18 mouse cellular contexts compared by ENCODE assay signal in genomic region chr16:57984111-57984510, GRCm38 (mm10).
DNase-seq lines count a peak whose midpoint lies in the region; ATAC-seq and TF ChIP-seq lines count a peak whose summit lies in the region.
"Had no signal": no experiment of that assay in that cellular context is flagged by ENCODE, and none has a peak within 500 bp of the region (broad histone marks: within the 10 kb centered on the region; RNA-seq: fewer than 3 reads in every experiment).

No protein-coding gene starts in this region.

- peak; percentile 85 for ATAC-seq in kidney, embryonic 14.5 days (ENCODE audit: low FRiP score, low TSS enrichment)
- ATAC-seq: forebrain, embryonic 14.5 days had no signal

- H3K4me2 ChIP-seq in kidney, embryonic 14.5 days (replicated peaks; ENCODE audit: low read depth, low read length) = no peak overlapping the region
- H3K4me2 ChIP-seq: heart, embryonic 13.5 days; hindbrain, embryonic 15.5 days had no signal

- H3K4me1 ChIP-seq in kidney, embryonic 14.5 days (ENCODE audit: control insufficient read depth, insufficient read depth, low read length) = no peaks in the 10 kb centered on the region
- no peaks in the 10 kb centered on the region for H3K4me1 ChIP-seq in liver, adult 2 months (ENCODE audit: control insufficient read depth, insufficient read depth, low read length)
- H3K4me1 ChIP-seq: embryonic facial prominence, embryonic 10.5 days; forebrain, embryonic 10.5 days; heart, embryonic 13.5 days; hindbrain, embryonic 15.5 days had no signal

- no peak overlapping the region for H3K9ac ChIP-seq in kidney, embryonic 14.5 days (ENCODE audit: low read depth, low read length)
- H3K9ac ChIP-seq in liver, adult 2 months (ENCODE audit: low read depth, low read length) = no peak overlapping the region
- H3K9ac ChIP-seq: heart, embryonic 13.5 days; hindbrain, embryonic 15.5 days had no signal

- no peak for DNase-seq in kidney, adult 9 months
- DNase-seq in liver, adult 2 months (ENCODE audit: extremely low read depth, low read depth, low spot score) = peak; percentile 44
- DNase-seq in liver = no peak
- DNase-seq in Muller cell, postnatal 12 days (ENCODE audit: inconsistent ontology term) = peak; percentile 22
- DNase-seq in fibroblast of lung, adult 2 months (ENCODE audit: low read depth) = peak; percentile 53
- DNase-seq: adrenal gland, adult 8-10 months; adrenal gland, postnatal 36 days; cerebellum, adult 2 months; cerebellum, postnatal 10 days; gastrocnemius, adult 2 months; gastrocnemius, postnatal 25 days; heart, postnatal 36 days had no signal

- H3K79me2 ChIP-seq in liver, adult 2 months (ENCODE audit: control insufficient read depth, insufficient read depth, low read length) = no peaks in the 10 kb centered on the region

- no peaks in the 10 kb centered on the region for H3K9me3 ChIP-seq in kidney, embryonic 14.5 days (ENCODE audit: control insufficient read depth, low read length)
- H3K9me3 ChIP-seq: embryonic facial prominence, embryonic 10.5 days; forebrain, embryonic 10.5 days; heart, embryonic 13.5 days; hindbrain, embryonic 15.5 days had no signal

- 25% methylated on average over 5 of the region's 5 CpGs for WGBS in kidney, embryonic 14.5 days
- WGBS in liver, adult 2 months = 80% methylated on average over 5 of the region's 5 CpGs

- TF ChIP-seq CTCF in liver, adult 2 months (IDR thresholded peaks at IDR 0.05; ENCODE audit: low read depth, low read length) = no peak

- H3K27me3 ChIP-seq in kidney, embryonic 14.5 days (ENCODE audit: control insufficient read depth, insufficient read depth, low read length) = no peaks in the 10 kb centered on the region
- H3K27me3 ChIP-seq in liver, adult 2 months (ENCODE audit: control insufficient read depth, insufficient read depth, low read length) = no peaks in the 10 kb centered on the region; the same call in 1 of the 2 replicates
- H3K27me3 ChIP-seq: heart, embryonic 13.5 days; hindbrain, embryonic 15.5 days had no signal

- no peak overlapping the region for H3K27ac ChIP-seq in kidney, embryonic 14.5 days (ENCODE audit: low read depth, low read length)
- no peak overlapping the region for H3K27ac ChIP-seq in liver, adult 2 months (replicated peaks; ENCODE audit: insufficient read depth, low read depth, low read length)
- H3K27ac ChIP-seq: embryonic facial prominence, embryonic 10.5 days; forebrain, embryonic 10.5 days; gastrocnemius, adult 2 months; heart, embryonic 13.5 days; hindbrain, embryonic 15.5 days had no signal

- H3K4me3 ChIP-seq in kidney, embryonic 14.5 days (ENCODE audit: low read length) = no peak overlapping the region
- no peak overlapping the region for H3K4me3 ChIP-seq in liver, adult 2 months (ENCODE audit: insufficient read depth, low read depth, low read length)
- H3K4me3 ChIP-seq: embryonic facial prominence, embryonic 10.5 days; forebrain, embryonic 10.5 days; gastrocnemius, adult 2 months; heart, embryonic 13.5 days; hindbrain, embryonic 15.5 days had no signal

- no peaks in the 10 kb centered on the region for H3K36me3 ChIP-seq in kidney, embryonic 14.5 days (ENCODE audit: control insufficient read depth, insufficient read depth, low read length)
- no peaks in the 10 kb centered on the region for H3K36me3 ChIP-seq in liver, adult 2 months (ENCODE audit: control insufficient read depth, insufficient read depth, low read length)
- H3K36me3 ChIP-seq: embryonic facial prominence, embryonic 10.5 days; forebrain, embryonic 10.5 days; heart, embryonic 13.5 days; hindbrain, embryonic 15.5 days had no signal

- TF ChIP-seq POLR2A in liver, adult 2 months (IDR thresholded peaks at IDR 0.05; ENCODE audit: extremely low read depth, insufficient read depth, low read length) = no peak

Comparison
In these comparisons a context has a peak if more than half of its experiments do, and no peak if none do; other contexts are left out.
1. DNase-seq: peak in liver, adult 2 months (single experiment), Muller cell, postnatal 12 days (single experiment) and fibroblast of lung, adult 2 months (single experiment); none in kidney, adult 9 months (single experiment) and liver (single experiment).